Mouse (Mus musculus) cerebellum, adult 2 months (tissue): ENCODE results near the gene Zbtb12. TPM values are rescaled to one million over a fixed set of nuclear protein-coding genes. Genes with fewer than 3 reads are reported as not detected.

Source experiments
- DNase-seq, 2 experiments: peaks; one replicate each; pipeline ENCODE4 v3.0.0; 2021
- H3K27ac ChIP-seq: fragments of 200-500 bp; 2 replicates; pipeline ENCODE4 v1.5.1; 2012; ENCODE audit warnings: low read length, control low read depth, inconsistent platforms; ENCODE audit not compliant: insufficient read depth
- H3K27me3 ChIP-seq: fragments of 200-500 bp; 2 replicates; pipeline ENCODE4 v1.6.1; 2012; ENCODE audit warnings: inconsistent platforms, mild to moderate bottlenecking, low read length, moderate library complexity; ENCODE audit not compliant: control insufficient read depth, insufficient read depth
- H3K4me1 ChIP-seq: fragments of 200-500 bp; 2 replicates; pipeline ENCODE4 v1.6.1; 2011; ENCODE audit warnings: low read length; ENCODE audit not compliant: control insufficient read depth, insufficient read depth
- H3K4me3 ChIP-seq: fragments of 200-500 bp; replicated peaks from 2 replicates; pipeline ENCODE3; 2011; ENCODE audit warnings: mild to moderate bottlenecking, low read depth, low read length, control low read depth; ENCODE audit not compliant: insufficient read depth
- CTCF ChIP-seq: fragments of 200-500 bp; IDR thresholded peaks from 2 replicates; pipeline ENCODE4 v1.5.1; 2011; ENCODE audit warnings: low read depth, mild to moderate bottlenecking, control low read depth, low read length, moderate library complexity, borderline replicate concordance; ENCODE audit not compliant: insufficient read depth
- POLR2A ChIP-seq: fragments of 200-500 bp; IDR thresholded peaks from 2 replicates; pipeline ENCODE4 v1.6.1; 2011; ENCODE audit warnings: low read length, control low read depth, borderline replicate concordance; ENCODE audit not compliant: insufficient read depth
- WGBS: fragments of 180-500 bp; shearing (Covaris S2); methylation state at CpG from one replicate; pipeline ENCODE4 v1.1.7; 2018; 5-methylcytosine and 5-hydroxymethylcytosine counted together
- polyA plus RNA-seq: library from polyadenylated mRNA; depleted of rRNA; stranded (reverse); fragments of >200 nt; gene quantifications from 2 replicates; pipeline ENCODE4 v1.2.3, GENCODE M21; 2012

Zbtb12 gene
- polyA plus RNA-seq, 1 experiment, result 8.2 TPM

GRCm38 (mm10) chr17:34931061-34931734, 51.9 kb downstream of the Zbtb12 start, which contains the start of gene Neu1:
Gene Neu1, plus strand, starts transcription at chr17:34931253.
- Histone ChIP-seq H3K27me3 (no peaks in the 10 kb centered on the region), H3K4me3 (peak within 1 kb of the TSS; percentile 84), H3K27ac (peak within 1 kb of the TSS; percentile 60), H3K4me1 (no peaks in the 10 kb centered on the region; the same call in 1 of the 2 replicates)
- peak; percentile 57 for TF ChIP-seq CTCF
- peak; percentile 63; the same call in 1 of the 2 replicates for TF ChIP-seq POLR2A
- DNase-seq, result peak; percentile 99
- WGBS, result under 1% methylated on average over 38 of the region's 38 CpGs

DNA sequence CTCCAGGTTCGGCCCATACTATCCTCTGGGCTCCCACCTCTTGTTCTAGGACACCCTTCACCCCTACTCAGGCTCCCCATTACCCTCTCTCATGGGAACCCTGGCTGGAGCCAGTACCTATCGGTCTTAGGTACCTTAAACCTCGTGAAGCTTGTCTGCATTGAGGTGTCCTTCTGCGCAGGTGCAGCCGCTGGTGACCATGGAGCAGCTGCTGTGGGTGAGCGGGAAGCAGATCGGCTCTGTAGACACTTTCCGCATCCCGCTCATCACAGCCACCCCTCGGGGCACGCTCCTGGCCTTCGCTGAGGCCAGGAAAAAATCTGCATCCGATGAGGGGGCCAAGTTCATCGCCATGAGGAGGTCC, 52.4 kb downstream of the Zbtb12 start:
- 3% methylated on average over 14 of the region's 14 CpGs for WGBS
- Histone ChIP-seq H3K27ac (peak overlapping the region; percentile 60; the same call in 1 of the 2 replicates), H3K4me1 (no peaks in the 10 kb centered on the region; the same call in 1 of the 2 replicates), H3K4me3 (peak overlapping the region; percentile 84), H3K27me3 (no peaks in the 10 kb centered on the region)
- TF ChIP-seq CTCF (no peak), POLR2A (no peak)
- DNase-seq, result peak; percentile 62 to 68

DNA sequence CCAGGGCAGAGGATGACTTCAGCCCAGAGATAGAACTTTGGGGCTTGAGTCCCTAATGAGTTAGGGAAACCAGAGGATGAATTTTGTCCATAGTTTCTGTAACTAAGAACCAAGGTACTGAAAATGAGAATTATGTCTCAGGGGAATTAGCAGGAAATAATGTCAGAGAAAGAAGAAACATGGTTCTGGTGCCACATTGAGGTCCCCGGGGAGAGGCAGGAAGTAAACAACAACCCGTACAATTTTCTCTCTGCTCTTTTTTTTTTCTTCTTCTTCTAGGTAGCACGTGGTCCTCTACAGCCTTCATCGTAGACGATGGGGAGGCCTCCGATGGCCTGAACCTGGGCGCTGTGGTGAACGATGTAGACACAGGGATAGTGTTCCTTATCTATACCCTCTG, 53.0 kb downstream of the Zbtb12 start:
- no peaks in the 10 kb centered on the region for H3K27me3 ChIP-seq
- H3K4me3 ChIP-seq, result peak overlapping the region; percentile 84
- H3K27ac ChIP-seq, result no peak overlapping the region
- WGBS, result 82% methylated on average over 8 of the region's 8 CpGs
- DNase-seq, result no peak
- no peak for TF ChIP-seq POLR2A
- TF ChIP-seq CTCF, result no peak
- H3K4me1 ChIP-seq, result no peaks in the 10 kb centered on the region; the same call in 1 of the 2 replicates

GRCm38 (mm10) chr17:34934031-34934430, 54.7 kb downstream of the Zbtb12 start:
- TF ChIP-seq CTCF (no peak), POLR2A (no peak)
- DNase-seq, result no peak
- Histone ChIP-seq H3K4me3 (no peak overlapping the region), H3K27ac (no peak overlapping the region), H3K4me1 (no peaks in the 10 kb centered on the region; the same call in 1 of the 2 replicates), H3K27me3 (no peaks in the 10 kb centered on the region)
- 58% methylated on average over 24 of the region's 24 CpGs for WGBS

DNA sequence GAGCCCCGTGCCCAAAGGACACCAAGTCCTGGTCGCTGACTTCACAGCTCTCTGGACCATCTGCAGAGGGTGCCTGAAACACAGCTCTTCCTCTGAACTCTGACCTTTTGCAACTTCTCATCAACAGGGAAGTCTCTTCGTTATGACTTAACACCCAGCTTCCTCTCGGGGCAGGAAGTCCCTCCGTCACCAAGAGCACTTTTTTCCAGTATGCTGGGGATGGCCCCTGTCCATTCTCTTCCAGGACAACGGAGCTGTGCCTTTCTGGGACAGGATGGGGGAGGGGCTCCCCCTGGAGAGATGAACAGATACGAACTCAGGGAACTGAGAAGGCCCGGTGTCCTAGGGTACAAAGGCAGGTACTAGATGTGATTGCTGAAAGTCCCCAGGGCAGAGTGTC, 55.5 kb downstream of the Zbtb12 start:
- no peak for TF ChIP-seq POLR2A
- no peak for TF ChIP-seq CTCF
- Histone ChIP-seq H3K27me3 (no peaks in the 10 kb centered on the region), H3K27ac (no peak overlapping the region), H3K4me3 (no peak overlapping the region), H3K4me1 (no peaks in the 10 kb centered on the region; the same call in 1 of the 2 replicates)
- DNase-seq, result no peak
- WGBS, result 50% methylated on average over 8 of the region's 8 CpGs

GRCm38 (mm10) chr17:34937960-34938505, 58.8 kb downstream of the Zbtb12 start:
- WGBS, result 80% methylated on average over 6 of the region's 6 CpGs
- TF ChIP-seq CTCF (no peak), POLR2A (no peak)
- Histone ChIP-seq H3K4me3 (no peak overlapping the region), H3K27me3 (no peaks in the 10 kb centered on the region), H3K27ac (no peak overlapping the region), H3K4me1 (no peaks in the 10 kb centered on the region)
- no peak for DNase-seq

DNA sequence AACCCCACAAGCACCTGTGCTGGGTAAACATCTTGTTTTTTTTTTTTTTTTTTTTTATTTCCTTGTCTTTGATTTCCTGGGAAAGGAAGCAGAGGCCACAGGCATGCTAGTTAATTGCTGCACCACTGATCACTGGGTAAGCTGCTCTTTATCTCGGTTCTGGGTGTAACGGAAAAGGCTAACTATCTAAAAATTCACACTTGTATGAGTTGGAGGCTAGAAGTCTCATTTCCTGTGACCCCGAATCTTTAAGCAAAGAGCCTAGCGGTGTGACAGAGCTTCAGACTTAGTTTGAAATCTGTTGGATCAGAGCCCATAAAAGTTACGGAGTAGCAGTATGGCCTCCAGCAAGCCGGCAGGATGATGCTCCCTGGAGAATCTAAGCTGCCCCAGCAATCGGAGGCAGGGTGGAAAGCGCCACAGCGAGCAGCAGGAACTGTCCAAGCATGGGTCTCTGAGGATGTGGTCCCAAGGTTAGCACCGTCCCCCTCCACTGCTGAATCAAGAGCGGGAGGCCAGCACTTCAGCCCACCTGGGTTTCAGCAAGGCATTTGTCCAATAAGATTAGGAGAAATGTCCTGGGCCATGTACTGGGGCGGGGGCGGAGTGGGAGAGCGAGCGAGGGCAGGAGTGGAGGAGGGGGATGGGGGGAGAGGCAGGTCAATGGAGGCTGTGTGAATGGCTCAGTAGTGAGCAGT, 62.2 kb downstream of the Zbtb12 start:
- Histone ChIP-seq H3K4me3 (no peak overlapping the region), H3K27me3 (no peaks in the 10 kb centered on the region), H3K4me1 (no peaks in the 10 kb centered on the region), H3K27ac (no peak overlapping the region)
- no peak for DNase-seq
- WGBS, result 6% methylated on average over 15 of the region's 15 CpGs
- TF ChIP-seq POLR2A, result no peak

DNA sequence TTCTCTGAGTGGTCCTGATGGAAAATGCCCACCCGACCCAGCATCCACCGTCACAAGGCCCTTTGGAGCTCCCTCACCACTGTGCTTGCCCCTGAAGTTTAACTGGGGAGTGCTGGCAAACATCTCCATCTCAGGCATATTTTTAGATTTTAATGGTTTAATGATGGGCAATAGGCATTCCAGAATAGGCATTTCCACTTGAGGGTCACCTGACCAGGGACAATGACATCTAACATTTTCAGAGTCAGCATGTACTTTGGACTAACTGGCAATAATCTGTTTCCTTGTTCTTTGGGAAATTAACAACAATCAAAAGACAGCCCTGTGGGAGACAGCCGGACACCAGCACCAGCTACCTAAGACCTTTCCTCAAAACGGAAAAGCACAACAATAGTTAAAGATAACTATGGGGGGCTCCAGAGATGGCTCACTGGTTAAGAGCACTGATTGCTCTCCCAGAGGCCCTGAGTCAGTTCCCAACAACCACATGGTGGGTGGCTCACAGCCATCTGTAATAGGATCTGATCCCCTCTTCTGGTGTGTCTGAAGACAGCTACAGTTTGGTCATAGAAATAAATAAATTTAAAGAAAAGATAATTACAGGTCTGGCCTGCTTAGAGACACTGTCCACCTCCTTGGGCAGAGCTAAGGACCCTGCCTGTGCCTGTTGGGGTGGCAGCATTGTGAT, 64.0 kb downstream of the Zbtb12 start:
- Histone ChIP-seq H3K4me1 (no peaks in the 10 kb centered on the region), H3K4me3 (no peak overlapping the region), H3K27me3 (no peaks in the 10 kb centered on the region), H3K27ac (no peak overlapping the region)
- TF ChIP-seq POLR2A, result no peak
- no peak for TF ChIP-seq CTCF
- WGBS, result 86% methylated on average over 4 of the region's 4 CpGs
- DNase-seq, result no peak
